Mouse (Mus musculus): Measurements from ENCODE around the gene Prima1.

Gene Prima1

GRCm38 (mm10) chr12:103150247-103150646 is 91.7 kb downstream of the Prima1 start:
- no peak for DNase-seq
